Mouse (Mus musculus): Measurements from ENCODE around the gene Mapkbp1. TPM values are rescaled to one million over a fixed set of nuclear protein-coding genes. Genes with fewer than 3 reads are reported as not detected.

Mapkbp1 gene
- total RNA-seq, 1 experiment from 2014 or later = 7.7 TPM

GRCm38 (mm10) chr2:120000882-120001584, 28.5 kb downstream of the Mapkbp1 start:
- 0 out of 4 replicates have a peak, but pooled peaks of 1 of the 2 experiments have one; percentile 25 for ATAC-seq (replicated peaks in 1 of 2; ENCODE audit: insufficient read depth in 1 of 2, low FRiP score in 2 of 2, low TSS enrichment in 1 of 2, low read depth in 1 of 2, poor library complexity in 2 of 2, severe bottlenecking in 2 of 2)

- ATAC-seq (replicated peaks in 1 of 2; ENCODE audit: insufficient read depth in 1 of 2, low FRiP score in 2 of 2, low TSS enrichment in 1 of 2, low read depth in 1 of 2, poor library complexity in 2 of 2, severe bottlenecking in 2 of 2) = no peak
Observed at GRCm38 (mm10) chr2:120001956-120002355, 29.5 kb downstream of the Mapkbp1 start.

DNA sequence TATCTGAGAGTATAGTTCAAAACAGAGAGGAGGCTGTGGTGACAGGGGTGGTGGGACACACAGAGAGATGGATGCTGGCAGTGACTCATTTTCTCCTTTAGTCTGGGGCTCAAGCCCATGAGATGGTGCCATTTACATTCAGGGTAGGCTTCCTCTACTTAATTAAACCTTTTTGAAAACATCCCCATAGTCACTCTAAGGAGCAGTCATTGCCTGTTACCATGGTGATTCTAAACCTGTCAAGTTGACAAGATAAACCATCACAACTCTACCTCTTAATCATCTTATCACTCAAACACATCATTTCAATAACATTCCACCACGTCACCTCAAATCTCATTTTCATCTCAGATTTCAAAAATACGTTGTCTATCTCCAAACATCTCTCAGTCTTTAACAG, 31.5 kb downstream of the Mapkbp1 start:
- no peak for ATAC-seq (replicated peaks in 1 of 2; ENCODE audit: insufficient read depth in 1 of 2, low FRiP score in 2 of 2, low TSS enrichment in 1 of 2, low read depth in 1 of 2, poor library complexity in 2 of 2, severe bottlenecking in 2 of 2)

DNA sequence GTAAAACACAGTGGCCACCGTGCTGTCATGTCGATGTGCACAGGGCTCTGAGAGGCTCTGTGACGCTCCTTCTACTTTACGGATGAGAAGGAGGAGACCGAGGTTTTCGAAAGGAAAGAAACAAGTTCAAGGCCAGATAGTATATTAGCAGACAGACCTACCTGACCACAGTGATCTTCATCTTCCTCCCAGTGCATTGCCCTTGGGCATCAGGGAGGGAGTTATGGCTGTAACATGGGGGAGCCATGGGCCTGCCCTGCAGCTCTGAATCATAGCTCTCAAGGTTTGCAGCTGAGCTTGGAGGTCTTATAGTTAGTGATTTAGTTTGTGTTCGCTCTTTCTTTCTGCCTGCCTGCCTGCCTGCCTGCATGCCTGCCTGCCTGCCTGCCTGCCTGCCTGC, 34.2 kb downstream of the Mapkbp1 start:
- ATAC-seq (replicated peaks in 1 of 2; ENCODE audit: insufficient read depth in 1 of 2, low FRiP score in 2 of 2, low TSS enrichment in 1 of 2, low read depth in 1 of 2, poor library complexity in 2 of 2, severe bottlenecking in 2 of 2) = no peak

DNA sequence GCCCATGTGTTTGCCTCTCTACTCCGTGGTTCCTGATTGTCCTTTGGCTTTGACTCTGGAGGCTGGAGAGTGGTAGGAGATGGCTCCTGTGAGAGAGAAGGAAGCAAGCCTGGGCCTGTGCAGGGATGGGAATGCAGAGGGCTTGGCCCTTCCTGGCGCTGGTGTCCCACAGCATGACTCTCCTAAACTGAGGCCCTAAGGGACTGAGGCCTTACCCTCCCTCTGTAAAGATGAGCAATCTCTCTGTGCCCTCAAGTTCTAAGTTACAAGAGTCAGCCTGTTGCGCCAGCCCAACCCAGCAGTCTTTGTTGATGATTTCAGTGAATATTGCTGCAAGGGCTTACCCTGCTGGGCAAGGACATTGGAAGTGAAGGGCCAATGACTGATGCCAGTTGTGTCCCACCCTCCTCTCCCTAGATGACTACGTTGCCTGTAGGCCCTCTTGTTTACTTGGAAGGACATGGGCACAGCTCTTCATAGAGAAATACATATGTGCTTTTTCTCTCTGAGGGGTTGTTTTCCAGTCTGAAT, 35.2 kb downstream of the Mapkbp1 start:
- ATAC-seq (replicated peaks in 1 of 2; ENCODE audit: insufficient read depth in 1 of 2, low FRiP score in 2 of 2, low TSS enrichment in 1 of 2, low read depth in 1 of 2, poor library complexity in 2 of 2, severe bottlenecking in 2 of 2) = no peak

- ATAC-seq (replicated peaks in 1 of 2; ENCODE audit: insufficient read depth in 1 of 2, low FRiP score in 2 of 2, low TSS enrichment in 1 of 2, low read depth in 1 of 2, poor library complexity in 2 of 2, severe bottlenecking in 2 of 2) = peak; percentile 77 to 84
Observed at GRCm38 (mm10) chr2:120008672-120009071, 36.2 kb downstream of the Mapkbp1 start.

DNA sequence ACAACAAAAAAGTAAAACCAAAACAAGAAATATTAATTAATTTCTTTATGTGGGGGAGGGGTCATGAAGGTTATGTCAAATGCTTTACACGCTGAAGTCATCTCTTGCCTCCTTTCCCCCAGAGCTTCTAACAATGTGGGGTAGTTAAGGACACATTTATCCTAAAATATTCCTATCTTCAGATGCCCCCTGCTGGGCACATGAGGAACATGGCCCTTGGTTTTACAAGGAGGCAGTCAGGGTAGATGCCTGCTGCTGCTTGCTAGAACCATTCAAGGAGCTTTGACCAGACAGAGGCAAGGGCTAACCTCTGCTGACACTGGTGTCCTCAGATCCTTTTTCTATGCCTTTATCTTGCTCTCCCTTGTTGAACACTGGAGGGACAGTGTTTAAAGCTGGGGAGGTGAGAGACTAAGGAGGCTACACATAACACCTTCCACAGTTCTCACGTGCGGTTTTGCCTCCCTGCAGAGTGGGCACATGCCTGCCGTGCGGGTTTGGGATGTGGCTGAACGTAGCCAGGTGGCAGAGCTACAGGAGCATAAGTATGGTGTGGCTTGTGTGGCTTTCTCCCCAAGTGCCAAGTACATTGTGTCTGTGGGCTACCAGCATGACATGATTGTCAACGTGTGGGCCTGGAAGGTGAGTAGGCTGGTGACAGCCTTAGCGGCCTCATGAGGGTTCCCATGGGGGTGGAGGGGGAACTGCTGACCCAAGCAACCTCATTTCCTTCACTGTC, 39.1 kb downstream of the Mapkbp1 start:
- peak in 1 of 2 experiments; percentile 30; a peak in 1 of 4 replicates for ATAC-seq (replicated peaks in 1 of 2; ENCODE audit: insufficient read depth in 1 of 2, low FRiP score in 2 of 2, low TSS enrichment in 1 of 2, low read depth in 1 of 2, poor library complexity in 2 of 2, severe bottlenecking in 2 of 2)

- ATAC-seq (replicated peaks in 1 of 2; ENCODE audit: insufficient read depth in 1 of 2, low FRiP score in 2 of 2, low TSS enrichment in 1 of 2, low read depth in 1 of 2, poor library complexity in 2 of 2, severe bottlenecking in 2 of 2) = no peak
Observed at GRCm38 (mm10) chr2:120012924-120013323, 40.4 kb downstream of the Mapkbp1 start.

DNA sequence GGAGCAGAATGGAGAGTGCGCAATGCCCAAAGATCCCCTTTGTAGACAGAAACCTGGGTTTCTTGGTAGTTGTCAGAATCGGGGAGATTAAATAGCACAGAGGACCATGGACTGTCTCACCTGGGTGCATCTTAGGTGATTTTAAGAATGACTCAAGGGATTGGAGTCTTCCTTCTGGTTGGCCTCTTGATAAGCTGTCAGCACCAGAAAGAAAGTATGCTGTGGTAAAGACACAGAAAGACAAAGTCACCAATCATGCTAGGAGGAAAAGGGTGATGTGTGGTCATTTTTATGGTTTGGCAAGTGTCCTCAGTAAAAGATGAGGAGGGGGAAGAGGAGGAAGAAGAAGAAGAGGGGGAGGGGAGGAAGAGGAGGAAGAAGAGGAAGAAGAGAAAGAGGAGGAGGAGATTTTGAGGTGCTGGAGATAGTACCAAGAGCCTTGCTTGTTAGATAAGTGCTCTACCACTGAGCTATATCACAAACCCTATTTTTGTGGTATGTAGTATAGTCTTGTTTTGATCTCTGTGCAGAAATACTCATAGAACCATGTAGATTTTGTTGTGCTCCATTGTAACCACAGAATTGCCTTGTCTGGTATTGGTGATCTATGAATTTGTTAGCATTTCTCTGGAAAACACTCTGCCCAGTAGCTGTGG, 41.5 kb downstream of the Mapkbp1 start:
- ATAC-seq (replicated peaks in 1 of 2; ENCODE audit: insufficient read depth in 1 of 2, low FRiP score in 2 of 2, low TSS enrichment in 1 of 2, low read depth in 1 of 2, poor library complexity in 2 of 2, severe bottlenecking in 2 of 2) = no peak

DNA sequence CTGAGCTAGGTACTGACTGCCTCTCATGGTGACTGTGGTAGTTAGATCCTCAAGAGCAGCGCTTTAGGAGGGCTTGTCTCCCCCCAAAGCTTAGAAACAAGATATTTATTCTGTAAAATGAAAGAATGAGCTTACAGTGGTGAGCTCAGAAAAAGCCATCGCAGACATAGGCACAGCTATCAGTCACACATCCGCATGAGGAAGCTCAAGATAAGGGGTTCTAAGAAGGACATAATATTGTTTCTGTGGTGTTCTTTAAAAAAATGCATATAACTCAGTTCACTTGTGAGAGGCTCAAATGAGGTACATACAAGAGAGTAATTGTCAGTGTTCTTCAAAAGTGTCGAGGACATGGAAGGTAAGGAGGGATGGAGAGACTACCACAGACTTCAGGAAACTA, 43.4 kb downstream of the Mapkbp1 start:
- ATAC-seq (replicated peaks in 1 of 2; ENCODE audit: insufficient read depth in 1 of 2, low FRiP score in 2 of 2, low TSS enrichment in 1 of 2, low read depth in 1 of 2, poor library complexity in 2 of 2, severe bottlenecking in 2 of 2) = no peak

- ATAC-seq (replicated peaks in 1 of 2; ENCODE audit: insufficient read depth in 1 of 2, low FRiP score in 2 of 2, low TSS enrichment in 1 of 2, low read depth in 1 of 2, poor library complexity in 2 of 2, severe bottlenecking in 2 of 2) = no peak
Observed at GRCm38 (mm10) chr2:120017599-120017998, 45.1 kb downstream of the Mapkbp1 start.

DNA sequence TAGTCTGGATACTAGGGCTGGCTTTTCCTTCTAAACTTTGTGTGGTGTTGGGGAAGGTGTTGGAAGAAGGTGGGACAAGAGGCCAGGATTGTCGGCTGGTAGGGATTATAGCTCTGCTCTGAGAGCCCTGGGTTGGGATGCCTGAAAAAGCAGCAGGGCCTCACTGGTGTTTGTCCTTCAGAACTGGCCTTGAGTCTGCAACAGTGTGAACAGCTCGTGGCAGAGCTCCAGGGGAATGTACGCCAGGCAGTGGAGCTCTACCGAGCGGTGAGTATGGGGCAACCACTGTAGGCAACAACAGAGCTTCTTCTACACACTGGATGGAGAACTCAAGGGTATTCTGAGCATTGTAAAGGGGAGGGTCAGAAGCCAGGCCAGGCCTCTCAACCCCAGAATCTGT, 51.8 kb downstream of the Mapkbp1 start:
- ATAC-seq (replicated peaks in 1 of 2; ENCODE audit: insufficient read depth in 1 of 2, low FRiP score in 2 of 2, low TSS enrichment in 1 of 2, low read depth in 1 of 2, poor library complexity in 2 of 2, severe bottlenecking in 2 of 2) = no peak

- ATAC-seq (replicated peaks in 1 of 2; ENCODE audit: insufficient read depth in 1 of 2, low FRiP score in 2 of 2, low TSS enrichment in 1 of 2, low read depth in 1 of 2, poor library complexity in 2 of 2, severe bottlenecking in 2 of 2) = peak; percentile 91 to 93
Observed at GRCm38 (mm10) chr2:120026984-120027949, 54.8 kb downstream of the Mapkbp1 start, which contains the start of the genes Jmjd7 and Gm28042. Gene Jmjd7 (plus strand): TSS chr2:120027483. Gene Gm28042 (plus strand): TSS chr2:120027493.

- 0 out of 4 replicates have a peak, but pooled peaks of 1 of the 2 experiments have one; percentile 8 for ATAC-seq (replicated peaks in 1 of 2; ENCODE audit: insufficient read depth in 1 of 2, low FRiP score in 2 of 2, low TSS enrichment in 1 of 2, low read depth in 1 of 2, poor library complexity in 2 of 2, severe bottlenecking in 2 of 2)
Observed at GRCm38 (mm10) chr2:120027950-120028331, 55.4 kb downstream of the Mapkbp1 start.

DNA sequence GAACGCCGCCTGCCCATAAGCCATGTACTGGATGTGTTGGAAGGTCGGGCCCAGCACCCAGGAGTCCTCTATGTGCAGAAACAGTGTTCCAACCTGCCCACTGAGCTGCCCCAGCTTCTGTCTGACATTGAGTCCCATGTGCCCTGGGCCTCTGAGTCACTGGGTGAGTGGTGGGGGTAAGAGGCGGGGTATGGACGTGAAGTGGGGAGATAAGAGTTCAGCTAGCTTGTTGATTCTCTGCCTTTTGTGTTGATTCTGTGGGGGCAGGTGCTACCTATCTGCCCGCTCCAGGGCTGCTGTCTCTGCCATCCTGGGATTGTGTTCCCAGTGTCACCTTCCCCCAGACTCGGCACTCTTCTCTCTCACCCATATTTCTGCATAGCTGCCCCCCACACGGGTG, 57.9 kb downstream of the Mapkbp1 start:
- ATAC-seq (replicated peaks in 1 of 2; ENCODE audit: insufficient read depth in 1 of 2, low FRiP score in 2 of 2, low TSS enrichment in 1 of 2, low read depth in 1 of 2, poor library complexity in 2 of 2, severe bottlenecking in 2 of 2) = no peak

DNA sequence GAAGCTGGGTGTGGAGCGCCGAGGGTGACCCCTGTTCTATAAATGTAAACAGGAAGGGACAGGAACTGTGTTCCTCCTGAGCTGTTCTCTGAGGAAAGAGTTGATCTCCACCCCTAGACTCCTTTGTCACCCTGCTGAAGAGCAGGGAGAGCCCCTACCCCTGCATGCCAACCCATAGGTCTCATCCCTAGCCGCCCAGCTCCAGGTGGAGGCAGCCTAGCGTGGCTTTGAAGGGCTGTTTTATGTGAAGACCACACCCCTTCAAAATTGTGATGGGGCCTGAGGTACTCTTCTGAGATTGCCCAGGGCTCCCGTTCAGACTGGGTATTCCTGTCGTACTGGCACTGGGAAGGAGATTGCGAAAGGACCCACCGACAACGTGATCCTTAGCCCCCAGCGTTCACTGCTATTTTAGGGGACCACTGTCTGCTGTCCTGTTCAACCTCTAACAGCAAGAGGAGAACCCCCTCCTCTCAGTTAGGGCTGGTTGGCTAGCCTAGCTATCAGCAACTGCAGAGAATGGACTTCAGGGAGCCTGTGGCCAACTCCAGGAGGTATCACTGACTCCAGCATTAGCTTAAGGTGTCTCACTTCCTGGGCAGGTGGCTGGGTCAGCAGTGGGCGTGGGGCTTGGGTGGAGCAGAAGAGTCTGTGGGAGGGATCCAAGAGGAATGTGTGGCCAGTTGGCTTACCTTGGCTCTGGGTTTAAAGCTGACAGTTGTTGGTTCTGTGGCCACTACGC, 60.4 kb downstream of the Mapkbp1 start, which contains the start of gene Pla2g4b:
Pla2g4b (plus strand) TSS at position 692 of the 742 bp plus-strand sequence.
- ATAC-seq (replicated peaks in 1 of 2; ENCODE audit: insufficient read depth in 1 of 2, low FRiP score in 2 of 2, low TSS enrichment in 1 of 2, low read depth in 1 of 2, poor library complexity in 2 of 2, severe bottlenecking in 2 of 2) = no peak
